Mouse (Mus musculus) cerebellum, adult 2 months (tissue): ENCODE measurements around the gene Cep152. TPM values are rescaled to one million over a fixed set of nuclear protein-coding genes. Genes with fewer than 3 reads are reported as not detected.

Experiments
- DNase-seq, 2 experiments: peaks; one replicate each; pipeline ENCODE4 v3.0.0; 2021
- H3K27ac ChIP-seq: fragments of 200-500 bp; 2 replicates; pipeline ENCODE4 v1.5.1; 2012; ENCODE audit warnings: low read length, control low read depth, inconsistent platforms; ENCODE audit not compliant: insufficient read depth
- H3K27me3 ChIP-seq: fragments of 200-500 bp; 2 replicates; pipeline ENCODE4 v1.6.1; 2012; ENCODE audit warnings: inconsistent platforms, mild to moderate bottlenecking, low read length, moderate library complexity; ENCODE audit not compliant: control insufficient read depth, insufficient read depth
- H3K4me1 ChIP-seq: fragments of 200-500 bp; 2 replicates; pipeline ENCODE4 v1.6.1; 2011; ENCODE audit warnings: low read length; ENCODE audit not compliant: control insufficient read depth, insufficient read depth
- H3K4me3 ChIP-seq: fragments of 200-500 bp; replicated peaks from 2 replicates; pipeline ENCODE3; 2011; ENCODE audit warnings: mild to moderate bottlenecking, low read depth, low read length, control low read depth; ENCODE audit not compliant: insufficient read depth
- CTCF ChIP-seq: fragments of 200-500 bp; IDR thresholded peaks from 2 replicates; pipeline ENCODE4 v1.5.1; 2011; ENCODE audit warnings: low read depth, mild to moderate bottlenecking, control low read depth, low read length, moderate library complexity, borderline replicate concordance; ENCODE audit not compliant: insufficient read depth
- POLR2A ChIP-seq: fragments of 200-500 bp; IDR thresholded peaks from 2 replicates; pipeline ENCODE4 v1.6.1; 2011; ENCODE audit warnings: low read length, control low read depth, borderline replicate concordance; ENCODE audit not compliant: insufficient read depth
- WGBS: fragments of 180-500 bp; shearing (Covaris S2); methylation state at CpG from one replicate; pipeline ENCODE4 v1.1.7; 2018; 5-methylcytosine and 5-hydroxymethylcytosine counted together
- polyA plus RNA-seq: library from polyadenylated mRNA; depleted of rRNA; stranded (reverse); fragments of >200 nt; gene quantifications from 2 replicates; pipeline ENCODE4 v1.2.3, GENCODE M21; 2012

Cep152 gene
- polyA plus RNA-seq, 1 experiment: 3.2 TPM

DNA sequence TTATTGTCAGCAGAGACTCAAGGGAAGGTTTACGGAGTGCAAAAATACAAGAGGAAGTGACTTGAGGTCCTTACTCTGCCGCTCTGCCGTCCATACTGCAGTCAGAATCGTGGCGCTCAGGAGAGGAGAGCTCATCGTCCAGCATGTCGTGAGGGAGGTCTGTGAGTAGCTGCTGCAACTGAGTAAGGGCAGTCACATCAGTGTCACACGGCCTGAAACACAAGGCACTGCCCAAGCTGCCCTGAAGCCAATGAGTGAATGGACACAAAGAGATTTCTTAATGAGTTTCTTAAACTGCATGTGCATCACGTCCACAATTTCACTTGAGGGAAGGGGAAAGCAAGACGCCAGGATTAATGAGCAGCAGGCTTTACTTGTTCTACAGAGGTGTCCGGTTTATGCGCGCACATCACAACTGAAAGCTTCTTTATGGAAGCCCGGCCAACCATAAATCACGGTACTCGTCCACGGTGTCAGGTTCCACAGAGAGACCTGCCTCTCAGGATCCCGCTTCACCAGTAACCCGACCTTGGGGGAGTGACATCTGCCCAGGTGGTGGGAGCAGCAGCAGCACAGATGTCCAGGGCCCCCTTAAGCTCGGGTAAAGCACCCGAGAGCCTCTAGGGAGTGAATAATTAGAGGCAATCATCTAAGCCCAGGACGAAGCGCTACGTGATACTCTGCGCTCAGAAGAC is 4.6 kb downstream of the Cep152 start:
- 57% methylated on average over 25 of the region's 25 CpGs for WGBS
- TF ChIP-seq CTCF (no peak), POLR2A (no peak)
- Histone ChIP-seq H3K4me3 (no peak overlapping the region), H3K4me1 (no peaks in the 10 kb centered on the region), H3K27me3 (no peaks in the 10 kb centered on the region), H3K27ac (no peak overlapping the region)
- DNase-seq: no peak

DNA sequence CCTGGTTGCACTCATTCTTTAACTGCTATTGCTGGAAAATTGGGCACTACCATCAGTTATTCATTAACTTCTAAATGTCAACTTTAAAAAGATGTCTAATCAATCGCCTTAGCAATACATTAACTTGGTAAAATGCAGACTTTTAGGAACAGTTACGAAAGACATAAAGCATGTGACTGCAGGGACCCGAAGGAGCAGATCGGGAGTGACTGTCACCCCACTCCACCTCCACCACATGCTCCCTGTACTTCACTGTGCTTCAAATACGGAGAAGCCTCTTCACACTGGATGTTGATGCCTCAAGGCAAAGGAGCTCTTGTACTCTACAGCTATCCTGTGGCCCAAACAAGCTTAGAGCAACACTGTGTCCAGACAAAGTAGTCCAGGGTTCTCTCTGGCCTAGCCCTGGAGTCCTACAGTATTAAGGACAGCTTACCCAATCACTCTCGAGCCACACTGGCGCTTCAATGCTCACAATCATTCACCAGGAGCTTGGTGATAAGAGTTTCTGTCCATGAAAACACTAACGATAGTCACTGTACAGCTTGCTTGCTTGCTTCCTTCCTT is 9.0 kb downstream of the Cep152 start:
- Histone ChIP-seq H3K27ac (no peak overlapping the region), H3K4me3 (no peak overlapping the region), H3K27me3 (no peaks in the 10 kb centered on the region), H3K4me1 (no peaks in the 10 kb centered on the region)
- TF ChIP-seq POLR2A (no peak), CTCF (no peak)
- 92% methylated on average over 8 of the region's 8 CpGs for WGBS
- no peak for DNase-seq

DNA sequence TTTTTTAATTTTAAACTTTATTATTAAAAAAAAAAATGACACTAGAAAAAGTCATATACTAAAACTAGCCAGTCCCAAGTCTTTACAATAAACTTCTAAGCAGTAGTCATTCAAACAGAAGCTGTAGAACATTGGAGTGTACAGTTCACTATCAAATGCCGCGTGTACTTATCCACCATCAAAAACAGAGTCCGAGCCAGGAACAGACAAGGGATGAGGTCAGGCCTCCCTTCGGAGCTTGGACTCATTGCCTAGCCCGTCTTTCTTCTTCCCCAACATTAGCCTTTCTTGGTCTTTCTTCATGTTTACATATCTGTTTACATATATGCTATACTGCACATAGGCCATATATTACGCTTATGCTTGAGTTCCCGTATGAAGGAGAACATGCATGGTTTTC is 9.5 kb downstream of the Cep152 start:
- Histone ChIP-seq H3K27me3 (no peaks in the 10 kb centered on the region), H3K4me3 (no peak overlapping the region), H3K27ac (no peak overlapping the region), H3K4me1 (no peaks in the 10 kb centered on the region)
- no peak for DNase-seq
- TF ChIP-seq POLR2A (no peak), CTCF (no peak)
- WGBS: 94% methylated on average over 7 of the region's 7 CpGs

DNA sequence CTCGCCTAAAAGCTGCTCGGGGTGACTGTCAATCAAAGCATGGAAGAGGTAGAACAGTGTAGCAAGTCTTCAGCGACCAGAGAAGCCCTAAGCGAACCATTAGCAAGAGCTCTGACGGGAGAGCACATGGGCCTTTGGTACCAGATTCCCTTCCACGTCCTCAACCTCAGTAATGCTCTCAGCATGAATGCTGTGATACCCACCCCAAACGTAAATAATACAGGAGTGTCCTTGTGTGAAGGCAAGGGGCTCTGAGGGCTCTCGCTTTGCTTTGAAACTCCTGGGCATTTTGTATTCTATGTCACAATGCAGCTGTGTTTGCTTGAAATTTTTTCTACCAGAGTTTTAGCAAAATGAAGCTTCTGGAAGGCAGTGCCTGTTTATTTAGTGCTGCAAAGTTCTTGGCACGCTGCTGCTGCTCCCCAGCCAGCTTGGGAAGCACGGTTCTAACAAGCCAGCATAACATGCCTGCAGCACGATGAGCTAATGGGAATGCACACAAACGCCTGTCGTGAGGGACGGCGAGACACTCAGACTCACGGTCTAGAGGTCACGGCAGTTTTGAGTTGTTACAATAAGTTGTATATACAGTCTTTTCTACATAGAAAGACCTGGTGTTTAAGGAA is 18.6 kb downstream of the Cep152 start:
- 58% methylated on average over 17 of the region's 17 CpGs for WGBS
- no peaks in the 10 kb centered on the region for H3K27me3 ChIP-seq
- no peak overlapping the region for H3K4me3 ChIP-seq
- no peak for TF ChIP-seq POLR2A
- TF ChIP-seq CTCF: no peak
- DNase-seq: peak in 1 of 2 experiments; percentile 10
- H3K27ac ChIP-seq: no peak overlapping the region
- no peaks in the 10 kb centered on the region for H3K4me1 ChIP-seq

DNA sequence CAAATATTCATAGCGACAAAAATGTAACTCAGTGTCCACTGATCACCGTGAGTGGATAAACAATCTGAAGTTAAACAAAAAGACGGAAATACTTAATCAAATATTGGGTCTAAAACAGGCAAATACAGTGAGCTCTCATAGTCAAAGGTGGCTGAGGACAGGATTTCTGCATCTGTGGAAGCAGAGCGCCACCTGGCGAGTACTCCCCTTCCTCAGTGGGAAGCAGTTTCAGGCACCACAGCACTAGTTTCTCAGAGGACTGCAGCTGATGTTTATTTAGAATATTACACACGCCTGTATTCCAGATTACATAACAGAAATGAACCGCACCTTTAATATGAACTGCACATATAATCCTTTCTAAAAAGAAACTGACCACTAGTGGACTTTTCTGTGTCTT is 20.3 kb downstream of the Cep152 start:
- TF ChIP-seq POLR2A (no peak), CTCF (peak; percentile 45; the same call in 1 of the 2 replicates)
- no peak overlapping the region for H3K4me3 ChIP-seq
- no peaks in the 10 kb centered on the region for H3K4me1 ChIP-seq
- H3K27me3 ChIP-seq: no peaks in the 10 kb centered on the region
- DNase-seq: no peak
- 86% methylated on average over 7 of the region's 7 CpGs for WGBS
- no peak overlapping the region for H3K27ac ChIP-seq

DNA sequence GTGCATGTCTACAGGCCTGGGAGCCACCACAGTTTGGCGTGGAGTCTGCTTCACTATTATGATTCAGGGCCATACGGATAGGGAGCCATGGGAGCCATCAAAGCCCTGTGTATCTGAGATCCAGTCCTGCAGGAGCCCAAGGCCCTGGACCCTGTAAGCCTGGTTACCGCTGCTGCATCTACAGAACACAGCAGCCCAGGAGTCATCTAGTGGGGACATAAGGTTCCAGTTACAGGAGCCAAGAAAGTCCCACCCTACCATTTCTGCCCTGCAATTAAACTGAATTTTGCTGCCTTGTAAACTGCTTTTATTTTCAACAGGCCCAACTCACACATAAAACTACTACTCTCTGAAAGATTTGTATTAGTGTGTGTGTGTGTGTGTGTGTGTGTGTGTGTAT is 21.9 kb downstream of the Cep152 start:
- H3K4me3 ChIP-seq: no peak overlapping the region
- H3K27ac ChIP-seq: no peak overlapping the region
- H3K4me1 ChIP-seq: no peaks in the 10 kb centered on the region
- DNase-seq: no peak
- TF ChIP-seq POLR2A (no peak), CTCF (no peak)
- whole genome bisulfite sequencing: 98% methylated on average over 3 of the region's 3 CpGs
- H3K27me3 ChIP-seq: no peaks in the 10 kb centered on the region

DNA sequence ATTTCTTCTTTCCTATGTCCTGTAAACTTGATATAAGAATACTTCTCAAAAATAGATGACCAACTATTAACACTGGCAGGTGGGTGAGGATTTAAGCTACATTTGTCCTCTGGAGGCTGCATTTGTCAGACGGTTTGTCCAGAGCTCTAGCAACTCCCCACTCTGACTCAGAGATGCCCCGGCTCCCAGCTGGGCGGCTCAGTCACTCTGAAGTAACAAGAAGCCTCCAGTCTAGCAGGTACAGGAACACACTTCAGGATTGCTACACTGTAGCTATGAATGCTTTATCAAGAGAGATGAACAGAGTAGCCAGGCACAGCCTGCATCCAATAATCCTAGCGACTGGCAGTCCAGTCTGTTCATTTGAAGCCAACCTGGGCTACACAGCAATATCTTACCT is 26.0 kb downstream of the Cep152 start:
- no peak for DNase-seq
- no peaks in the 10 kb centered on the region for H3K27me3 ChIP-seq
- no peak overlapping the region for H3K4me3 ChIP-seq
- WGBS: 78% methylated on average over 4 of the region's 4 CpGs
- no peak overlapping the region for H3K27ac ChIP-seq
- H3K4me1 ChIP-seq: no peaks in the 10 kb centered on the region
- TF ChIP-seq POLR2A (no peak), CTCF (no peak)

DNA sequence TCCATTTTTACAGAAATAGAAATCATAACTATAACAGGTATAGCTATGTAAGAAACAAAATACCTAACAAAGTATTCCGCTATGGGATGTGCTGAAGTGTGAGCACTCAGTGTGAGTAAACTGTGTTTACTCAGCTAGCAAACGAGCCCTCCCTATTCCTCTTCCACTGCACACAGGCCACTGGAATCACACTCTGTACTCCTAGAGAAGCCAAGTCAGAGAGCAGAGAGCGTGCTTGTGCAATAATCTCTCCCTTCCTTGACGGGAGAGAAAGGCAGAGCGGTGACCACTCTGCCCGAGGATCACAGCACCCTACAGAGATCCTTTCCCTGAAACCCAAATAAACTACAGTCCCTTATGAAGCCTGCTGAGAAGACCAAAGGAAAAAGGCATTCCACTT is 26.7 kb downstream of the Cep152 start:
- Histone ChIP-seq H3K4me3 (no peak overlapping the region), H3K27ac (no peak overlapping the region), H3K27me3 (no peaks in the 10 kb centered on the region), H3K4me1 (no peaks in the 10 kb centered on the region)
- WGBS: 79% methylated on average over 6 of the region's 6 CpGs
- no peak for TF ChIP-seq POLR2A
- no peak for DNase-seq
